ENCODE assay signal across 12 mouse cellular contexts in the genomic region with DNA sequence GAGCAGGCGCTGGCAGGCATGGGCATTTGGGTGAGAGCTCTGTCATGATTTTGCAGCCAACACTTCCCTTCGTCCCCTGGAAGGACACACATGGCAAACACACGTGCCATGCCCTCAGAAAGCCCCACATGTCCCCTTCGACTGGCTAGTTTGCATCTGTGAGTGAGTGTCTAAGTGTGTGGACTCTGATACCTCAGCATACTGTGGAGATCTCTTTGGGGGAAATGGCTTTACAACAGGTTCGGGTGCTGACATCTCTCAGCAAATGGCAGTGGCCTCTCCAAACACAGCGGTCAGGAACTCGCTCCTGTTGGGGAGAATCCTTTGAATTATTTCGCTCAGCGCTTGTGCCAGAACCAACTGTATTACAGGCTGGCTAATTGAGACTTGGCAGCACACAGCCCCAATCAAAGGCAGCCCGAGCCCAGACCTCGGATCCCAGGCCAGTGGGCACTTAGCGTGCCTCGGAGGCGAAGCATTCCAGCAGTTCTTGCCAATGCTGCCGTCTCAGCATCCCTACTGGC.
DNase-seq lines count a peak whose midpoint lies in the region; ATAC-seq and TF ChIP-seq lines count a peak whose summit lies in the region.
"Had no signal": no experiment of that assay in that cellular context is flagged by ENCODE, and none has a peak within 500 bp of the region (broad histone marks: within the 10 kb centered on the region; RNA-seq: fewer than 3 reads in every experiment).

No protein-coding gene starts in this region.

- intact Hi-C loops in heart, postnatal 36 days (cut with DNase I), result no loop called here

- no peak for DNase-seq in forebrain, embryonic 11.5 days (ENCODE audit: low spot score)
- no peak for DNase-seq in neural tube, embryonic 10.5 days (ENCODE audit: extremely low spot score, low spot score)
- peak; percentile 35 to 52 for DNase-seq in heart, postnatal 36 days
- DNase-seq in ovary, postnatal 36 days (ENCODE audit: low spot score), result no peak
- DNase-seq in lung, adult 18-20 months, result no peak
- DNase-seq: adrenal gland, postnatal 14 days; kidney, adult 8-10 months; thymus, postnatal 25 days had no signal

- H3K4me3 ChIP-seq in forebrain, embryonic 13.5 days, result no peak overlapping the region
- no peak overlapping the region for H3K4me3 ChIP-seq in forebrain, embryonic 11.5 days (ENCODE audit: low read depth, low read length)
- no peak overlapping the region for H3K4me3 ChIP-seq in neural tube, embryonic 15.5 days (replicated peaks)
- no peak overlapping the region for H3K4me3 ChIP-seq in intestine, postnatal 0 days (ENCODE audit: low read depth, low read length)
- H3K4me3 ChIP-seq: limb, embryonic 13.5 days had no signal

- no peak for TF ChIP-seq CTCF in intestine, postnatal 0 days (IDR thresholded peaks at IDR 0.05; ENCODE audit: low read depth)

- WGBS in forebrain, embryonic 13.5 days, result 71% methylated on average over 15 of the region's 15 CpGs
- 89% methylated on average over 15 of the region's 15 CpGs for WGBS in forebrain, embryonic 11.5 days
- WGBS in neural tube, embryonic 15.5 days, result 69% methylated on average over 15 of the region's 15 CpGs
- WGBS in intestine, postnatal 0 days, result 91% methylated on average over 15 of the region's 15 CpGs

- H3K27ac ChIP-seq in forebrain, embryonic 13.5 days, result no peak overlapping the region
- no peak overlapping the region for H3K27ac ChIP-seq in forebrain, embryonic 11.5 days (ENCODE audit: low read depth, low read length)
- H3K27ac ChIP-seq in neural tube, embryonic 15.5 days (replicated peaks), result 0 out of 2 replicates have a peak overlapping the region, but pooled peaks have one; percentile 7
- H3K27ac ChIP-seq in intestine, postnatal 0 days (ENCODE audit: low read depth, low read length), result no peak overlapping the region
- H3K27ac ChIP-seq: limb, embryonic 13.5 days had no signal

- peak; percentile 71 for ATAC-seq in forebrain, embryonic 13.5 days
- ATAC-seq in forebrain, embryonic 11.5 days (replicated peaks; ENCODE audit: low FRiP score), result no peak
- no peak for ATAC-seq in neural tube, embryonic 15.5 days (ENCODE audit: low FRiP score)
- ATAC-seq in intestine, postnatal 0 days, result no peak

- no peak overlapping the region for H3K4me2 ChIP-seq in forebrain, embryonic 13.5 days
- no peak overlapping the region for H3K4me2 ChIP-seq in forebrain, embryonic 11.5 days (ENCODE audit: low read depth, low read length, severe bottlenecking)
- H3K4me2 ChIP-seq in neural tube, embryonic 15.5 days, result no peak overlapping the region
- H3K4me2 ChIP-seq in intestine, postnatal 0 days (replicated peaks; ENCODE audit: low read depth), result no peak overlapping the region
- H3K4me2 ChIP-seq: limb, embryonic 13.5 days had no signal

- no peaks in the 10 kb centered on the region for H3K9me3 ChIP-seq in forebrain, embryonic 13.5 days (replicated peaks)
- no peaks in the 10 kb centered on the region for H3K9me3 ChIP-seq in forebrain, embryonic 11.5 days (ENCODE audit: control insufficient read depth, low read length)
- H3K9me3 ChIP-seq in neural tube, embryonic 15.5 days (replicated peaks), result no peaks in the 10 kb centered on the region
- H3K9me3 ChIP-seq in intestine, postnatal 0 days (ENCODE audit: control insufficient read depth), result no peaks in the 10 kb centered on the region
- H3K9me3 ChIP-seq: limb, embryonic 13.5 days had no signal

- H3K9ac ChIP-seq in forebrain, embryonic 13.5 days, result no peak overlapping the region
- no peak overlapping the region for H3K9ac ChIP-seq in forebrain, embryonic 11.5 days (ENCODE audit: low read length)
- H3K9ac ChIP-seq in neural tube, embryonic 15.5 days (replicated peaks), result no peak overlapping the region
- H3K9ac ChIP-seq in intestine, postnatal 0 days (ENCODE audit: low read depth, low read length), result no peak overlapping the region
- H3K9ac ChIP-seq: limb, embryonic 13.5 days had no signal

- H3K27me3 ChIP-seq in forebrain, embryonic 13.5 days, result no peaks in the 10 kb centered on the region
- H3K27me3 ChIP-seq in forebrain, embryonic 11.5 days (ENCODE audit: control insufficient read depth, insufficient read depth, low read length), result no peaks in the 10 kb centered on the region
- no peaks in the 10 kb centered on the region for H3K27me3 ChIP-seq in neural tube, embryonic 15.5 days (replicated peaks)
- H3K27me3 ChIP-seq in intestine, postnatal 0 days (replicated peaks; ENCODE audit: control insufficient read depth, insufficient read depth, low read length), result no peaks in the 10 kb centered on the region
- H3K27me3 ChIP-seq: limb, embryonic 13.5 days had no signal

- H3K36me3 ChIP-seq in forebrain, embryonic 13.5 days (ENCODE audit: poor library complexity, severe bottlenecking), result no peaks in the 10 kb centered on the region
- H3K36me3 ChIP-seq in forebrain, embryonic 11.5 days (ENCODE audit: control insufficient read depth, insufficient read depth, low read length), result no peaks in the 10 kb centered on the region
- no peaks in the 10 kb centered on the region for H3K36me3 ChIP-seq in neural tube, embryonic 15.5 days
- H3K36me3 ChIP-seq in intestine, postnatal 0 days (ENCODE audit: control insufficient read depth, insufficient read depth), result no peaks in the 10 kb centered on the region
- H3K36me3 ChIP-seq: limb, embryonic 13.5 days had no signal

- 0 out of 2 replicates have a peak, but pooled peaks cover 6% of the 10 kb centered on the region for H3K4me1 ChIP-seq in forebrain, embryonic 13.5 days
- H3K4me1 ChIP-seq in forebrain, embryonic 11.5 days (replicated peaks; ENCODE audit: control insufficient read depth, insufficient read depth, low read length), result no peaks in the 10 kb centered on the region
- H3K4me1 ChIP-seq in neural tube, embryonic 15.5 days, result peaks cover 8% of the 10 kb centered on the region; the same call in 1 of the 2 replicates
- no peaks in the 10 kb centered on the region for H3K4me1 ChIP-seq in intestine, postnatal 0 days (replicated peaks; ENCODE audit: control insufficient read depth, insufficient read depth, low read length)

Comparison
In these comparisons a context has a peak if more than half of its experiments do, and no peak if none do; other contexts are left out.
1. DNase-seq: peak in heart, postnatal 36 days (2 of 2); none in forebrain, embryonic 11.5 days (single experiment), neural tube, embryonic 10.5 days (single experiment), ovary, postnatal 36 days (single experiment) and lung, adult 18-20 months (0 of 2).